Mouse (Mus musculus) c-Kit-negative CD71-positive TER-119-positive erythroid progenitor cells, embryonic 14.5 days (primary cell): ENCODE results near the gene Chd2.
A peak's percentile ranks its signal among the peaks of the same experiment; 100 is the strongest.
"Not testable (repeated sequence)": the region's sequence is repeated elsewhere in the genome, so short reads cannot be mapped to it uniquely, and the experiment has no call there.

Experiments
- DNase-seq: peaks from one replicate; pipeline ENCODE4 v3.0.0-alpha.2; 2013; ENCODE audit warnings: low read depth, low spot score

Chd2 gene

GRCm38 (mm10) chr7:73540202-73541078 is 1.2 kb downstream of the Chd2 start:
- peak; percentile 57 for DNase-seq

DNA sequence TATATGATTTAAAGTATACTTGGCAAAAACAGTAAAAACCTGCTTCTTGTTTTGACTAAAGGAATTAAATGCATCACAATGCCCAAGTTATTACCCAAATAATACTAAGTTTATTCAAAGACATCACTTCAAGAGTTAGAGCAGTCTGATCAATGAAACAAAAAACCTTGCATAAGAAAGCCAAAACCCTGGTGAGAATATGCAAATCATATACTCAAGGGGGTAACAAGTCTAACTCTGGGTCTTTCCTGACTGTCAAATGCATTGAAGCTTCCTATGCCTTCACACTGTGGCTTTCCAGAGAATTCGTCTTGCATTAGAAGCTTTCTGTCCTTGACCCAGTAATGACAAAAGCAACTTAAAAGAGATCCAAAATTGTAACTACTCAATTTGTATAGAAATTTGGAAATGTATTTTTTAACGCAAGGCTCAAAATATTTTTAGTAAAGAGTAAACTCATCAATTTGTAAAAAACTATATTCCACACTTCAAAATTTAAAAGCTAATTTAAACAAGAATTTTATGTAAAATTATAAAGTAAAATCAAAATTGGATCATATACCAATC is 2.4 kb downstream of the Chd2 start:
- DNase-seq, result no peak

GRCm38 (mm10) chr7:73538424-73539079 is 3.1 kb downstream of the Chd2 start:
- no peak for DNase-seq

DNA sequence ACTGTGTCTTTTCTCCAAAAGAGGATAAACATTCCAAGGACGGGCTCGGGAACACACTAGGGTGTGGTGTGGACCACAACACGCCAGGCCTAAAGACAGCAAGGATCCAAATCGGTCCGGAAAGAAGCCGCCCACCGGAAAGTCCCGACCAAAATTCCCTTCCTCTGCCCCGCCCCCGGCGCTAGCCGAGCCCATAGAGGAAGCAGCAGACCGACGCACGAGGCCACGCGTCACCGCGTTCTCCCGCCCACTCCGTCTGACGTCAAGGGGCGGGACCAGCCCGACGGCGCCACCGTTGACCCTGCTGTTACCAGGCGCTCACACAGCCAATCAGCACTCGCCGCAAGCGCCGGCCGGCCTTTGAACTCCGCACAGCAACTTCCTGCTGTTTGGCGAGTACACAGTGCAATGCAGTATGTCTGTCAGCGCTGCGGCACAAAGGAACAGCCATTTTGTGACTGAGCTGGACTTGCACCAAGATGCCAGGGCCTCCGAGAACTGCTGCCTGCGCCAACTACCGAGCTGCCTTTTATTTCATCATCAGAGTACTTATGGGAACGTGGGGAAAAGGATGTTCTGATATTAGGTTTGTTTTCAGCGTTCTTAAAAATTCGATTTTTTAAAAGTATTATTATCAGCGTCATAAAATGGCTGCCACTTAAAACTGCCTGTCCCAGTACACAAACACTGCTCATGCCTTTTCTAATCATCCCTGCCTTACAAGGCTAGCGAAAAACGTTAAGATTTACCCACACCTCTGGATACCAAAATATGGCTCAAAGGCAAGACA is 3.8 kb downstream of the Chd2 start:
- peak; percentile 97 for DNase-seq

DNA sequence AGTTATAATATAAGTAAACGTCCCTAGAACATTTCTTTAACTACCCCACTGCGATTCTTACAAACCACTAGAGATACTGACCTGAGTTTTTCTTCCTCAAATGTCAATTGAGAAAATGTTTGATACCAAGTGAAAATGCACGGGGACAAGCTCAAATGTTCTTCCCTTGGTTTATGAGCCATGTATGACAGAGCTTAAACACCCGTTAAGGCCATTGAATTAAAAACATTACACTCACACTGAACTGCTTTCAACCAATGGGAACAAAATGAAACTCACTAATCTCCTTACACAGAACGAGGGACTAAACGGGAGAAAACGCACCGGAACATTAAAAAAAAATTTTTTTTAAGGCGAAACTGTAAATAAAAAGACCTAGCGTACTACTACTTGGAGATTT is 4.4 kb downstream of the Chd2 start:
- DNase-seq, result no peak

DNA sequence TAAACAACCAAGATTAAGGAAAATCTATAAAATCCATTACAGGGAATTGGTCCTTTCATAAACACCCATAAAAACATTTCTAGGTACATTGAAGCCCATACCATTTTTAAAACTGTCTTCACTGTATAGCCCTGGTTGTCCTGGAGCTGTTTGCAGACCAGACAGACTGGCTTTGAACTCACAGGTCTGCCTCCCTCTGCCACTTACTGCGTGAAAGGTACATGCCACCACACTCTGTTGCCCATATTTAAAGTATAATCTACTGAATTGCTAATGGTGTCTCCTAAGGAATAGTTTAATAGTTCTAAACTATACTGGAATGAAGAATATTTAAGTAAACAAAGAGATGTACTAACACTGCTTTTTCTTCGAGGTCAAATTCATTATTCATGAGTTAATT is 5.1 kb downstream of the Chd2 start:
- no peak for DNase-seq

DNA sequence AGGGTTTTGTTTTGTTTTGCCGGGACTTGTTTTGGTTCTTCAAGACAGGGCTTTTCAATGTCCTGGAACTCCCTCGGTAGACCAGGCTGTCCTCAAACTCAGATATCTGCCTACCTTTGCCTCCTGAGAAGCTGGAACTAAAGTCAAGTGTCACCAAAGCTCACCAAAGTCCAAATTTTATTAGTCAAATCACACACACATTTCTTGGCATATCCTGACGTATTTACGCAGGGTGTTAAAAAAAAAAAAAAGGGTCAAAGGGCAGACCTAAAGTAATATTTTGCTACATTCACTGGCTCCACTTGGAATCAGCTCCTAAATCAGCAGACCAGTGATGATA is 5.8 kb downstream of the Chd2 start:
- no peak for DNase-seq

- DNase-seq, result no peak
These were observed 6.4 kb downstream of the Chd2 start for GRCm38 (mm10) chr7:73534937-73535860.

DNA sequence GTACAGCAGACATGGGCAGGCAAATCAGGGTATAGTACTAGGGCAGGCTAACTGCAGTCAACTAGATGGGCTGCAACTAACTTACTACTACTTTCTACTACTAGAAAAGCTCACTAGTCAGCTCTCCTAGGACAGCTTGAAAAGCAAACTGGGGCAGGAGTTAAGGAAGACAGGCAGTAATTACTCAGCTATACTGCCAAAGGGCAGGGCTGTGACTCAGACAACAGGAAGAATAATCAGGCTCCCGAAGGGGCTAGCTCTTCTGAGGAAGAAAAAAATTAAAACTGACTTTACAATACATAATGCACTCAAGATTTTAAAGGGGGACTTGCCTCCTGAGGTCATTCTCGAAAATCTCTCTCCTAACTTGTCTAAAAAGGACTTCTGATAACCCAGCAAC is 8.2 kb downstream of the Chd2 start:
- DNase-seq, result no peak

GRCm38 (mm10) chr7:73532916-73533315 is 8.7 kb downstream of the Chd2 start:
- DNase-seq, result no peak

DNA sequence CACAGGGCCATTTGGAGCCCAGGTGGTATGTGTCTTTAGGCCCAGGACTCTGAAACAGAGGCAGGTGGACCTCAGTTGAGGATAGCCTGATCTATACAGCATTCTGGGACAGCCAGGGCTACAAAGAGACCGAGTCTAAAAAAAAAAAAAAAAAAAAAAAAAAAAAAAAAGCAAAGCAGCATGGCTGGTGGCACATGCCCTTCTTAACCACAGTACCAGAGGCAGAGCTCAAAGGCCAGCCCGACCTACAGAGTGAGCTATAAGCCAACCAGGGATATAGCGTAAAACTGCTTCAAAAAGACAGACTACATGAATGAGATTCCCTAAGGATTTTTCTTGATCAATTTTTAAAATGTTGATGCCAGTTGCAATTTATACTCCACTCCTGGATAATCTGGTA is 9.5 kb downstream of the Chd2 start:
- DNase-seq, result no peak

GRCm38 (mm10) chr7:73531506-73532093 is 10.0 kb downstream of the Chd2 start:
- no peak for DNase-seq

- no peak for DNase-seq
These were observed 10.8 kb downstream of the Chd2 start for GRCm38 (mm10) chr7:73530846-73531245.

GRCm38 (mm10) chr7:73530164-73530563 is 11.5 kb downstream of the Chd2 start:
- no peak for DNase-seq

- no peak for DNase-seq
These were observed 12.4 kb downstream of the Chd2 start for GRCm38 (mm10) chr7:73529261-73529660.

GRCm38 (mm10) chr7:73528377-73528894 is 13.2 kb downstream of the Chd2 start:
- not testable (repeated sequence) for DNase-seq

DNA sequence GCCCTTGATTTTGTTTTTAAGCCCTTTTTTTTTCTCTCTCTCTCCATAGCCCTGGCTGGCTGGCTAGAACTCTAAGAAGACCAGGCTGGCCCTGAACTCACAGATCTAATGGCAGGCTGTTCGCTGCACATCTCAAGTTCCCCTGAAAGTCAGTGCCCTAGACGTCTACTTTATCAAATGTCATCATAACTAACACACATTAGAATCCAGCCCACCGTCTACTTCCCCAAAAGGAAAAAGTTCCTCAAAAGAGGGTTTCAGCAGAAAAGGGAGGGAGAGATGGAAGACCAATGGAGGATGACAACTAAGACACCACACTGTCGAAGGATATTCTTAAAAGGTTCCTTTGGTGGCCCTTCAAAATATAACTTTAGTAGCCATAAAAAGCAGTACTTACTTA is 14.4 kb downstream of the Chd2 start:
- DNase-seq, result no peak

DNA sequence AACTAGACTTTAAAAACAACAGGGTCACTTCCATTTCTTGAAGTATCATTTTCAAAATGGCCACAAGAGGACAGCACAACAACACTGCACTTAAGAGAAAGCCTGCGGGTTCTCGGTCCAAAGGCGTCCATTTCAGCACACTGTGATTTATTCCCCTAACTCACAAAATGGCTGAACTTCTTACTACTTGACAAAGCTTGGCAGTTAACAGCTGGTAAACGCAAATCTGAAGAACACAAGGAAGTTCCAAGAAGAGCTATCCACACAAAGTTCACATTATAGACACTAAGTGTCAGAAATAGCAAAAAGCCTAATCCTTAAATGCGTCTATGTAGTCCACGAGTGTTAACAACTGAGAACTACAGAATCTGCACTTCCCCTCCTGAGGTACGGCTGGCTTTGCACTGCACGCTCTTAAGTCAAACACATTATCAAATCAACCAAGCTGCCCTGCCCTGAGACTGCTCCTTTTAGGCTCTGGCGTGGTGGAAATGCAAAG is 17.1 kb downstream of the Chd2 start:
- no peak for DNase-seq

GRCm38 (mm10) chr7:73523608-73524259 is 17.9 kb downstream of the Chd2 start:
- DNase-seq, result no peak

DNA sequence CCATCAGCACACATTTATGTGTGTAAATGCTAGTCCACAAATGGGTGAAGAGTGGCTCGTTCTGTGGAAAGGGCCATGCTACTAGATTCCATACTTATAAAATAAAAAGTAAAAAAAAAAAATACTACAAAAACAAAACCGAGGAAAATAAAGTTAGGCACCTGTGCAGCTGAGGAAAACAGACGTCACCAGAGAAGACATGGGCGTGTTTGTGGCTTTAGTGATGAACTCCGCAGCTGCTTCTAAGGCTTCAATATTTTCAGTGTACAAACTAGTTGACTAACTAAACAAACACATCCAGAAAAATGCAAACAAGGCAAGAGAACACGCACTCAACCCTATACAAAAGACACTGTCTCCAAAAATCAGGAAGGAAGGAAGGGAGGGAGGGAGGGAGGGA is 18.4 kb downstream of the Chd2 start:
- DNase-seq, result no peak
